Mouse (Mus musculus) liver, postnatal 0 days (tissue): ENCODE results near the gene Scg5.

Experiments used
- CTCF ChIP-seq: sonication (generic); IDR thresholded peaks from 2 replicates; pipeline ENCODE4 v1.5.1; 2016; ENCODE audit warnings: antibody characterized with exemption, low read depth
- EP300 ChIP-seq: IDR thresholded peaks from 2 replicates; pipeline ENCODE4 v1.6.1; 2016; ENCODE audit warnings: antibody characterized with exemption, low read depth, mild to moderate bottlenecking

DNA sequence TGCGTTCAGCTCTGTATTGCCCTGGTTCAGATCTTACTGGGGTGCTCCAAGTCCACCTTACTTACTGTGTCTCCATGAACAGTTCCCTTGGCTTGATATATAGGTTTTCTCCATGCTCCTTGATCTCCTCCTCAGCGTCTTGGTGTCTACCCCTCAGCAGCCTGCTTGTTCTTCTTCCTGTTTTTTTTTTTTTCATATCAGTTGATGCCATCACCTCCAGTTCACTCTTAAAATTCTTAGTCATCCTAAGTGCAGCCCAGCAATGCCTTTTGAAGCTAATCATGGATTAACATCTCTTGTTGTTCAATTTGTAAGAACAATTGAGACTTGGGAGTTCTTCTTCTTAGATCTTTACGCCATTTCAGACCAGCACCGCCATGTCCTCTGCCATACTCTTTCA lies 39.5 kb upstream of the Scg5 start:
- TF ChIP-seq CTCF (no peak), EP300 (no peak)
